Mouse (Mus musculus) urinary bladder, postnatal 14 days (tissue): ENCODE data around the gene Lonp1.
"Not testable (repeated sequence)": the region's sequence is repeated elsewhere in the genome, so short reads cannot be mapped to it uniquely, and the experiment has no call there.

ENCODE experiments used
- DNase-seq: peaks from one replicate; pipeline ENCODE4 v3.0.0; 2021; ENCODE audit warnings: low spot score

Gene Lonp1

GRCm38 (mm10) chr17:56625495-56625894, 1.2 kb downstream of the Lonp1 start:
- DNase-seq, result no peak

DNA sequence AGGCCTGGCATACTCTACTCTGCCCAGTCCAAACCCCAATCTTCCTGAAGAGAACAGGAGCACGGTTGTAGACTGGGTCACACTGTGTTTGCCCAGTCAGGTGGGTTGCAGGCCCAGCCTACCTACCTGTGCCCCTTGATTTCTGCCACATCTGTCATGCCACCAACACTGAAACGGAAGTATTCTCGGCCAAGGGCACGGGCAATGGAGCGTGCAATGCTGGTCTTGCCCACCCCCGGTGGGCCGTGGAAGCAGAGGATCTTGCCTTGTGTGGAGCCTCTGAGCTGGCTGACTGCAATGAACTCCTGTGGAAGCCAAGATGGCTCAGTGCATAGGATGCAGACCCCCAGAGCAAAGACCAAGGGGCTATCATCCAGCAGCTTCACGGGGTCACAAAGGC, 9.1 kb downstream of the Lonp1 start:
- DNase-seq, result no peak

- DNase-seq, result no peak
Observed at GRCm38 (mm10) chr17:56616725-56617124, 10.0 kb downstream of the Lonp1 start.

GRCm38 (mm10) chr17:56615792-56616191, 10.9 kb downstream of the Lonp1 start:
- DNase-seq, result no peak

DNA sequence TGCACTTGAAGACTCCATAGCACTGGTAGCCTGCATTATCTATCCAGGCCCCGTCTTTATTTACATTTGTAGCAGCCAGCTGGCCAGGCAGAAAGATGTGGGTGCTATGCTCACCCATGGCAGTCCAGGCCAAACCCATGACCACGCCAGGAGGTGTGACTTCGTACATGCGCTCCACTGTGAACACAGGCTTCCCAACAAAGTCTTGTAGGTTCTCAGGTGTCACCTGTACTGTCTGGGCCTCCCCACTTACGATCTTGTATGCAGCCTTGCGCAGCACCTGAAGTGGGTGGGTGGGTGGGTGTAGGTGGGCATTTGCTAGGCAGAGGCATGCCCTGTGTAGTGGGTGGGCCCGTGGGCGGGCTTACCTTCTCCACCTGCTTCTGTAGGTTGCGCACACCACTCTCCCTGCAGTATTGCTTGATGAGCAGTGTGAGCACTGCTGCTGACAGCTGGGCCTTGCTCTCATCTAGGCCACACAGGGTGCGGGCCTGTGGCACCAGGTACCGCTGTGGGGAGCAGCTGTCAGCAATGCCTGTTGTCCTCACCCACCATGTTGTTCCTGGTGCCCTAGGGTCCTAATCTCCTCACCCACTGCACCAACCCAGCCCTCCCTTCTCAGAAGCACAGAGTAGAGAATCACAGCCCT, 11.4 kb downstream of the Lonp1 start:
- DNase-seq, result no peak

- no peak for DNase-seq
Observed at GRCm38 (mm10) chr17:56614391-56615135, 12.1 kb downstream of the Lonp1 start.

GRCm38 (mm10) chr17:56613893-56614292, 12.8 kb downstream of the Lonp1 start:
- DNase-seq, result not testable (repeated sequence)

DNA sequence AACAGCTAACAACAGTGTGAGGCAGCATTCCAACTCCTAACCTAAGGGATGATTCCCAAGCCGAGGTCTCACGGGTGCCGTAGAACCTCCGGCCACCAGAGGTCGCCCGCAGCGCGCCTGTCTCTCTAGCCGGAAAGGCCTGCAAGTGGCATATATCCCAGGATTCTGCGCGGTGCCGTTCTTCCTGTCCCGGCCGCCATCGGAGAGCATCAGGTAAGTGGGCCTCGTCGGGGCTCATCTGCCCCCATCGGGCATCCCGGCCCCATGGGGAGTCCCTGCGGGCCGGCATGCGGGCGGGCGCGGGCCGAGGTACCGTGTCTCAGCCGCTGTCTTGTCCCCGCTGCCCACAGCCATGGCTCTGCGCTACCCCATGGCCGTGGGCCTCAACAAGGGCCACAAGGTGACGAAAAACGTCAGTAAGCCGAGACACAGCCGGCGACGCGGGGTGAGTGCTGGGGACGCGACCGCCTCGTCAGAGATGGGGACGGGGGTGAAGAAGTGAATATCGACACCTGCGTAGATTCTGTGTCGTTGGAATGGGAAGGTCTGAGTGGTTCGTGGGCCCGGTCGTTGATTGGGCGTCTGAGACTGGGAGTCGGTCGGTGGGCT, 13.3 kb downstream of the Lonp1 start, which contains the start of gene Rpl36:
TSS of gene Rpl36 (plus strand) at position 181 of the 609 bp plus-strand sequence.
- DNase-seq, result peak; percentile 97

- not testable (repeated sequence) for DNase-seq
Observed at GRCm38 (mm10) chr17:56612565-56612939, 14.1 kb downstream of the Lonp1 start.

- peak; percentile 55 for DNase-seq
Observed at GRCm38 (mm10) chr17:56611861-56612564, 14.7 kb downstream of the Lonp1 start.

DNA sequence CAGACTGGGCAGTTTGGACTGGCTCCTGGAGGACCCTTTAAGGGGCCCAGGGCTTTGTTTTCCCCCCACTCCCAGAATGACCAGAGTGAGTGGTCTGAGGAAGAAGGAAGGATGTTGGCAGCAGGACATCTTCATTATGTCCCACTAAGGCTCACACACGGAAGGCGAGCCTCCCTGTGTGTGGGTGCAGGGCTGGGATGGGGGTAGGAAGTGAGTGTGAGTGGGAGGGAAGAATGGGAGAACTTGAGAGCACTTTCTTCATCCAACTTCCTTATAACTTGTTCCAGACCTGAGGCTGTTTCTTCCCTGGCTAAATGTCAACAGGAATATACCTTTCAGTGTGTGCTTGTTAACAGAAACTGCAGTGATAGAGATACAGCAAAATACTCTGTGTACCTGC, 15.4 kb downstream of the Lonp1 start:
- no peak for DNase-seq

DNA sequence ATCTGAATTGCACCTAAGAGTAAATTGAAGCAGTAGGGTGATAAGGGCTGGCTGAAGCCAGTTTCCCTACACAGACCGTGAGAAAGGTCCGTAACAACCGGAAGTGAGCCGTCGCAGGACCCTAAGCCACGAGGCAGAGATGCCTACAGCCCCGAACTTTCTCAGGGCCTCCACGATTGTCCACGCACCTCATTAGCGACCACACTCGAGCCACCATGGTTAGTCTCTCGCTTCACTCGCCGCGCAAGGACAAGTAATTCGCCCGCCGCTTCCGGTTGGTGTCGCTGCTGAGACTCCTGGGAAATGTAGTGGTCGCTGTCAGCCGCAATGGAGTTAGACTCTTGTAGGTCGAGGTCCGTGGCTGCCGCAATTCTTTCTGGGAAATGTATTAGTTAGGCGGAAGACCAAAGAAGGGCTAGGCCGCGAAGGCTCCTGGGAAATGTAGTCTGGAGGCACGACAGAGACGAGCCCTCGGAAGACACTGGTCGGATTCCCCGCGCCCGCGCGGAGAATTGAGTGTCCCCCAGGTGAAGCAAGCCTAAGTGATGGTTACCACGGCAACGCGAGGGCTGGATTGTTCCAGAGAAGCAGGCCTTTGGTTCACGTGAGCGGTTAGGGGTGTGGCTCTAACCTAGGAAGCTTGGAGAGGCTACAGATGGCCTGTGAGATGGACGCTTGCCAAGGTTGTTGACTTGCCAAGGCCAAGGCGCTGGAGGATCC, 17.1 kb downstream of the Lonp1 start, which contains the start of gene 2410015M20Rik:
TSS of gene 2410015M20Rik (minus strand) at position 320 of the 720 bp plus-strand sequence.
- peak; percentile 95 for DNase-seq

DNA sequence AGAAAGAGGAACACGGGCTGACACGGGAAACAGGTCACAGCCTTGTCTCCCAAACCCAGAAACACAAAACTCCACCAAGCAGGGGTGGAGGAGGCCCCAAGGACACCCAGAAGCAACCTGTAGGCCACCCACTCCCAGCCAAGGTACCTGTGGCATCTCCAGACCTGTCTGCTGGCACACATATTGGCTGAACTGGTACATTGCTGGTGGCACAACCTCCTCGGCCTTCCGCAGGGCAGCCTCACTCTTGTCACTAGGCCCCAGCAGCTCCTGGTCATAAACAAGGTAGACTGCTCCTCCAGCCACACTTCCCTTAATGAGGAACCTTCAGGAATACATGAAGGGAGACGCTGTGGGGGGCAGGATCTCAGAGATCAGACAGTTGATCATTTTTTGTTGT, 18.0 kb downstream of the Lonp1 start:
- no peak for DNase-seq

DNA sequence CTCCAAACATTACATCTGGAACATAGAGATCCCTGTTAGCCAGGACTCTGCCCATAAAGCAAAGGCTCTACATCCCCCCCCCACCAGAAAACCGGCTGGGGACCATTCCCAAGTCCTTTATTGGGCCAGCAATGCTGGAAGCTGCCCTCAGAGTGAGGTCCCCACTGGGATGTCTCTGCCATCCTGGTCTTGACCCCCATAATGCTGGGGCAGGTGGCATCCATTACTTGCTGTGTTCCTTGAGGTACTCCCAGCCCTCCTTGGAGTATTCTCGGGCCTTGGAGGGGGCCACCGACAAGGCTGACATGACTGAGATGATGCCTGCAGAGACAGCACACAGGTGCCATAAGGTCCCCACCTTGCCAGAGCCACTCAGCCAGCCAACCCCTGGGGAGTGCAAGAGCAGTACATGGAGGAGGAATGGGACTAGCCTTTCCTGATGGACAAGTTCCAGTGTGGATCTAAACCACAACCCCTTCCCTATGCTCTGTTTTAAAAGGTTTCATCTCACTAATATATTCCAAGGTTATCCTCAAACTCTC, 19.1 kb downstream of the Lonp1 start:
- no peak for DNase-seq

DNA sequence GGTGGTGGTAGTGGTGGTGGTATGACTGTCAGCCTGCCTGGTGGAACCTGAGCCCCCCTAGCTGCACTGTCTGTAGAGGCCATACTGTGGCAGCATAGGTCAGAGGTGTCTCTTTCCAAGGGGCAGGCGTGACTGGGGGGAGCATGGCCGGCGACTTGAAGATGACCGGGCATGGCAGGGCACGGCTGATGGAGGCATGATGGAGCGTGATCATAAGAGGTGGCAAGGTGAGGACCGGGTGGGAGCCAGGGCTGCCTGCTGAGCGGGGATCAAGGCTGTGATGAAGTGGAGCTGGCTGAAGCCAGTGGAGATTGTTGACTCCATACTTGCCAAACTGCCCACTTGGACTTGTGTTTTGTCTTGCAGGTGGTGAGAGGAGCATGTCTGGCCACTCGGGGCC, 21.3 kb downstream of the Lonp1 start:
- DNase-seq, result no peak

- no peak for DNase-seq
Observed at GRCm38 (mm10) chr17:56604422-56604821, 22.3 kb downstream of the Lonp1 start.

GRCm38 (mm10) chr17:56604070-56604380, 22.7 kb downstream of the Lonp1 start:
- no peak for DNase-seq

GRCm38 (mm10) chr17:56603186-56604069, 23.3 kb downstream of the Lonp1 start:
- no peak for DNase-seq

DNA sequence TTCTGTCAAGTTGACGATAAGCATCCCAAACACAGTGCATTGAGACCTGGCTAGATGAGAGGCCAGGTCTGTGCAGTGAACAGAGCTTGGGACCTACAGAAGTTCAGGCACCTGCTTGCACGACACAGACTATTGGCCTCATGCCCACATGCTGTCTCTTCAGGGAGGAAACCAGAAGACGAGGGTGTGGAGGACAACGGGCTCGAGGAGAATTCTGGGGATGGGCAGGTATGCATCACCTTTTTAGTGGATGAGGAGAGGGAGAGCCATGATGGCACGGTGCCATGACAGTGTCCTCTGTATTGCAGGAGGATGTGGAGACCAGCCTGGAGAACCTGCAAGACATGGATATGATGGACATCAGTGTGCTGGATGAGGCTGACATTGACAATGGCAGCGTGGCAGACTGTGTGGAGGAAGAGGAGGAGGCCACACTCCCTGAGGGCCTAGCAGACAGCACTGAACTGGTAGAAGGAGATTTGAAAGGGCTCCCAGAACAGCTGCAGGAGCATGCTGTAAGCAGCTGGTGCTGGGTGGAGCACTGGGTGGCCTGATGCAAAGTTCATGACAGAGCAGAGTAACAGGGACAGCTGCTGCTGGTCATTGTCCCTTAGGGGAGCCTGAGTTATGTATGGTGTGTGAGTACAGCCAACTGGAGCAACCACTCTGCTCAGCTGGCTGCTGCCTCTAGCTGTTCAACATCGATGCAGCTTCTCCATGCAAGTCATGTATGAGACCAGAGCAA, 33.0 kb downstream of the Lonp1 start:
- no peak for DNase-seq

GRCm38 (mm10) chr17:56592553-56592952, 34.1 kb downstream of the Lonp1 start:
- DNase-seq, result no peak
